Mouse (Mus musculus): ENCODE measurements at regions not wholly inside any gene's neighbourhood (a gene's known extent, or its start where the extent isn't known, plus 50 kb on each side); places are given as distances from the start of the nearest gene placed in this dataset.

- ATAC-seq (replicated peaks; ENCODE audit: insufficient number of reproducible peaks, low FRiP score, low TSS enrichment, low read depth) (no peak), DNase-seq (ENCODE audit: low spot score) (no peak)
- 92% methylated on average over 1 of the region's 1 CpGs for WGBS
- no peak overlapping the region for H3K27ac ChIP-seq (replicated peaks; ENCODE audit: low read depth, low read length)
- H3K4me2 ChIP-seq (ENCODE audit: low read depth, low read length) = no peak overlapping the region
- no peaks in the 10 kb centered on the region for H3K27me3 ChIP-seq (ENCODE audit: control insufficient read depth, insufficient read depth, low read length)
- no peaks in the 10 kb centered on the region for H3K9me3 ChIP-seq (replicated peaks; ENCODE audit: control insufficient read depth, low read length)
- H3K36me3 ChIP-seq (replicated peaks; ENCODE audit: control insufficient read depth, insufficient read depth, low read depth, low read length) = no peaks in the 10 kb centered on the region
- H3K9ac ChIP-seq (replicated peaks; ENCODE audit: low read length) = no peak overlapping the region
- no peak overlapping the region for H3K4me3 ChIP-seq (ENCODE audit: low read depth, low read length)
- no peaks in the 10 kb centered on the region for H3K4me1 ChIP-seq (ENCODE audit: control insufficient read depth, insufficient read depth, low read length)
Measured at GRCm38 (mm10) chr8:89156909-89157308, 112.9 kb upstream of the Sall1 start.

- H3K4me2 ChIP-seq (ENCODE audit: low read depth, low read length) = no peak overlapping the region
- WGBS = 67% methylated on average over 3 of the region's 3 CpGs
Measured at GRCm38 (mm10) chr8:89153605-89154004, 109.6 kb upstream of the Sall1 start.

GRCm38 (mm10) chr8:89152867-89153595 is 109.1 kb upstream of the Sall1 start:
- Histone ChIP-seq H3K27ac (replicated peaks; ENCODE audit: low read depth, low read length) (no peak overlapping the region), H3K9ac (replicated peaks; ENCODE audit: low read length) (no peak overlapping the region), H3K36me3 (replicated peaks; ENCODE audit: control insufficient read depth, insufficient read depth, low read depth, low read length) (no peaks in the 10 kb centered on the region), H3K4me1 (ENCODE audit: control insufficient read depth, insufficient read depth, low read length) (no peaks in the 10 kb centered on the region), H3K4me3 (ENCODE audit: low read depth, low read length) (no peak overlapping the region), H3K27me3 (ENCODE audit: control insufficient read depth, insufficient read depth, low read length) (no peaks in the 10 kb centered on the region), H3K9me3 (replicated peaks; ENCODE audit: control insufficient read depth, low read length) (no peaks in the 10 kb centered on the region), H3K4me2 (ENCODE audit: low read depth, low read length) (no peak overlapping the region)
- no peak for DNase-seq (ENCODE audit: low spot score)
- 58% methylated on average over 17 of the region's 17 CpGs for WGBS
- ATAC-seq (replicated peaks; ENCODE audit: insufficient number of reproducible peaks, low FRiP score, low TSS enrichment, low read depth) = no peak

More at GRCm38 (mm10) chr8:89153605-89154004, 109.6 kb upstream of the Sall1 start:
- no peaks in the 10 kb centered on the region for H3K27me3 ChIP-seq (ENCODE audit: control insufficient read depth, insufficient read depth, low read length)
- H3K4me1 ChIP-seq (ENCODE audit: control insufficient read depth, insufficient read depth, low read length) = no peaks in the 10 kb centered on the region
- ATAC-seq (replicated peaks; ENCODE audit: insufficient number of reproducible peaks, low FRiP score, low TSS enrichment, low read depth) = no peak
- H3K9me3 ChIP-seq (replicated peaks; ENCODE audit: control insufficient read depth, low read length) = no peaks in the 10 kb centered on the region
- no peak overlapping the region for H3K9ac ChIP-seq (replicated peaks; ENCODE audit: low read length)
- no peak overlapping the region for H3K4me3 ChIP-seq (ENCODE audit: low read depth, low read length)
- no peak overlapping the region for H3K27ac ChIP-seq (replicated peaks; ENCODE audit: low read depth, low read length)
- DNase-seq (ENCODE audit: low spot score) = no peak
- H3K36me3 ChIP-seq (replicated peaks; ENCODE audit: control insufficient read depth, insufficient read depth, low read depth, low read length) = no peaks in the 10 kb centered on the region

- no peaks in the 10 kb centered on the region for H3K9me3 ChIP-seq (replicated peaks; ENCODE audit: control insufficient read depth, low read length)
- H3K27ac ChIP-seq (replicated peaks; ENCODE audit: low read depth, low read length) = no peak overlapping the region
- no peaks in the 10 kb centered on the region for H3K4me1 ChIP-seq (ENCODE audit: control insufficient read depth, insufficient read depth, low read length)
- ATAC-seq (replicated peaks; ENCODE audit: insufficient number of reproducible peaks, low FRiP score, low TSS enrichment, low read depth) (no peak), DNase-seq (ENCODE audit: low spot score) (no peak)
- no peak overlapping the region for H3K4me2 ChIP-seq (ENCODE audit: low read depth, low read length)
- H3K4me3 ChIP-seq (ENCODE audit: low read depth, low read length) = no peak overlapping the region
- WGBS = 79% methylated on average over 8 of the region's 8 CpGs
- no peaks in the 10 kb centered on the region for H3K36me3 ChIP-seq (replicated peaks; ENCODE audit: control insufficient read depth, insufficient read depth, low read depth, low read length)
- H3K9ac ChIP-seq (replicated peaks; ENCODE audit: low read length) = no peak overlapping the region
- H3K27me3 ChIP-seq (ENCODE audit: control insufficient read depth, insufficient read depth, low read length) = no peaks in the 10 kb centered on the region
Measured at GRCm38 (mm10) chr8:89152331-89152730, 108.4 kb upstream of the Sall1 start.

GRCm38 (mm10) chr8:89150952-89151351 is 107.0 kb upstream of the Sall1 start:
- Histone ChIP-seq H3K9me3 (replicated peaks; ENCODE audit: control insufficient read depth, low read length) (no peaks in the 10 kb centered on the region), H3K4me2 (ENCODE audit: low read depth, low read length) (no peak overlapping the region), H3K27me3 (ENCODE audit: control insufficient read depth, insufficient read depth, low read length) (no peaks in the 10 kb centered on the region), H3K4me3 (ENCODE audit: low read depth, low read length) (no peak overlapping the region), H3K36me3 (replicated peaks; ENCODE audit: control insufficient read depth, insufficient read depth, low read depth, low read length) (no peaks in the 10 kb centered on the region), H3K27ac (replicated peaks; ENCODE audit: low read depth, low read length) (no peak overlapping the region), H3K4me1 (ENCODE audit: control insufficient read depth, insufficient read depth, low read length) (no peaks in the 10 kb centered on the region), H3K9ac (replicated peaks; ENCODE audit: low read length) (no peak overlapping the region)
- WGBS = 90% methylated on average over 2 of the region's 2 CpGs
- no peak for ATAC-seq (replicated peaks; ENCODE audit: insufficient number of reproducible peaks, low FRiP score, low TSS enrichment, low read depth)
- DNase-seq (ENCODE audit: low spot score) = no peak

- no peak for DNase-seq (ENCODE audit: low spot score)
- 50% methylated on average over 8 of the region's 8 CpGs for WGBS
- Histone ChIP-seq H3K9me3 (replicated peaks; ENCODE audit: control insufficient read depth, low read length) (no peaks in the 10 kb centered on the region), H3K9ac (replicated peaks; ENCODE audit: low read length) (no peak overlapping the region), H3K27ac (replicated peaks; ENCODE audit: low read depth, low read length) (no peak overlapping the region), H3K4me3 (ENCODE audit: low read depth, low read length) (no peak overlapping the region), H3K27me3 (ENCODE audit: control insufficient read depth, insufficient read depth, low read length) (no peaks in the 10 kb centered on the region), H3K4me2 (ENCODE audit: low read depth, low read length) (no peak overlapping the region), H3K4me1 (ENCODE audit: control insufficient read depth, insufficient read depth, low read length) (no peaks in the 10 kb centered on the region), H3K36me3 (replicated peaks; ENCODE audit: control insufficient read depth, insufficient read depth, low read depth, low read length) (no peaks in the 10 kb centered on the region)
- no peak for ATAC-seq (replicated peaks; ENCODE audit: insufficient number of reproducible peaks, low FRiP score, low TSS enrichment, low read depth)
Measured at GRCm38 (mm10) chr8:89141529-89142235, 97.7 kb upstream of the Sall1 start.

GRCm38 (mm10) chr8:89139876-89140275 is 95.9 kb upstream of the Sall1 start:
- 78% methylated on average over 3 of the region's 3 CpGs for WGBS
- H3K9ac ChIP-seq (replicated peaks; ENCODE audit: low read length) = no peak overlapping the region
- no peaks in the 10 kb centered on the region for H3K36me3 ChIP-seq (replicated peaks; ENCODE audit: control insufficient read depth, insufficient read depth, low read depth, low read length)
- H3K4me3 ChIP-seq (ENCODE audit: low read depth, low read length) = no peak overlapping the region
- no peaks in the 10 kb centered on the region for H3K4me1 ChIP-seq (ENCODE audit: control insufficient read depth, insufficient read depth, low read length)
- DNase-seq (ENCODE audit: low spot score) (no peak), ATAC-seq (replicated peaks; ENCODE audit: insufficient number of reproducible peaks, low FRiP score, low TSS enrichment, low read depth) (no peak)
- H3K27me3 ChIP-seq (ENCODE audit: control insufficient read depth, insufficient read depth, low read length) = no peaks in the 10 kb centered on the region
- no peak overlapping the region for H3K27ac ChIP-seq (replicated peaks; ENCODE audit: low read depth, low read length)
- no peak overlapping the region for H3K4me2 ChIP-seq (ENCODE audit: low read depth, low read length)
- no peaks in the 10 kb centered on the region for H3K9me3 ChIP-seq (replicated peaks; ENCODE audit: control insufficient read depth, low read length)

GRCm38 (mm10) chr8:89138416-89139125 is 94.6 kb upstream of the Sall1 start:
- no peak overlapping the region for H3K27ac ChIP-seq (replicated peaks; ENCODE audit: low read depth, low read length)
- H3K4me1 ChIP-seq (ENCODE audit: control insufficient read depth, insufficient read depth, low read length) = no peaks in the 10 kb centered on the region
- H3K36me3 ChIP-seq (replicated peaks; ENCODE audit: control insufficient read depth, insufficient read depth, low read depth, low read length) = no peaks in the 10 kb centered on the region
- DNase-seq (ENCODE audit: low spot score) (no peak), ATAC-seq (replicated peaks; ENCODE audit: insufficient number of reproducible peaks, low FRiP score, low TSS enrichment, low read depth) (no peak)
- H3K9me3 ChIP-seq (replicated peaks; ENCODE audit: control insufficient read depth, low read length) = no peaks in the 10 kb centered on the region
- H3K4me3 ChIP-seq (ENCODE audit: low read depth, low read length) = no peak overlapping the region
- H3K27me3 ChIP-seq (ENCODE audit: control insufficient read depth, insufficient read depth, low read length) = no peaks in the 10 kb centered on the region
- WGBS = 86% methylated on average over 8 of the region's 8 CpGs
- no peak overlapping the region for H3K4me2 ChIP-seq (ENCODE audit: low read depth, low read length)
- H3K9ac ChIP-seq (replicated peaks; ENCODE audit: low read length) = no peak overlapping the region
